Mouse (Mus musculus) granulocyte monocyte progenitor cell, adult 5-6 weeks (primary cell): ENCODE measurements around the gene Rsbn1. TPM values are rescaled to one million over a fixed set of nuclear protein-coding genes. Genes with fewer than 3 reads are reported as not detected.

ENCODE experiments used
- ATAC-seq: replicated peaks from 2 replicates; pipeline ENCODE4 v1.8.0; 2016; ENCODE audit warnings: mild to moderate bottlenecking, moderate TSS enrichment, inconsistent platforms; ENCODE audit not compliant: poor library complexity, severe bottlenecking
- total RNA-seq, 2 experiments: library from RNA; stranded (forward) in 1 of 2; stranded (reverse) in 1 of 2; fragments of 200-712, 200-1000 nt in 1 of 2; fragments of >200 nt in 1 of 2; fragmentation: Nextera tagmentation in 1 of 2; gene quantifications; 2 replicates each; pipeline ENCODE4 v1.2.3; 2014 to 2017

Gene Rsbn1
- total RNA-seq, 2 experiments from 2014 or later: 30.6 to 59.6 TPM

DNA sequence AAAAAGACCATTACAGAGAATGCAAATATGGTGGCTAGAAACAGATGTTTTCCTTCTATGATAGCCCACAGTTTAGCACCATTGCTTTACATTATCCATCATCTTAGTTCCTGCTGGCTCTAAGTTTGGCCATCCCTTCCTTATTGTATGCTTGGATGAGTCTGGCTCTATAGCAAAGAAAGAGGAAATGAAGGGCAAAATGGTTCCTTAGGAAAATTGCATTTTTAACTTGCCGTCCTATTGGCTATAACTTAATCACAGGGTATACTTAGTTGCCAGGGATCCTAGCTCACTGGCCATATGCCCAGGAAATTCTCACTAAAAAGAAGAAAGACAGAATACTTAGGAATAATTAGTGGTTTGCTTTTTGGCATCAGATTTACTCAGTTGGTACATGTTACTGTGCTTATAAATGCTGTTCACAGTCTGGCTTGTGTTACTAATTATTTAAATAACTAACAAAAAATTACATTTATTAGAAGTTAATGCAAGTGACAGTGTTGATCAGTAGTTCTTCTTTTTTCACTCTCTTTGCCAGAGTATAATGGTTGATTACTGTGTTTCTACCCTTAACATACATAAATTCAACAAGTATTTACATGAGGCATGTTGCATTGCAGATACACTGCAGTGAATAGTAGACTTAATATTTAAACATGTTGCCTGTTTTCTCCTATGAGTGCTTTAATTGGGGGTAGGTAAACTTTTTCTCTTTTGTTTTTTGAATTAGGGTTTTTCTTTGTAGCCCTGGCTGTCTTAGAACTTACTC, 31.1 kb downstream of the Rsbn1 start:
- no peak for ATAC-seq

DNA sequence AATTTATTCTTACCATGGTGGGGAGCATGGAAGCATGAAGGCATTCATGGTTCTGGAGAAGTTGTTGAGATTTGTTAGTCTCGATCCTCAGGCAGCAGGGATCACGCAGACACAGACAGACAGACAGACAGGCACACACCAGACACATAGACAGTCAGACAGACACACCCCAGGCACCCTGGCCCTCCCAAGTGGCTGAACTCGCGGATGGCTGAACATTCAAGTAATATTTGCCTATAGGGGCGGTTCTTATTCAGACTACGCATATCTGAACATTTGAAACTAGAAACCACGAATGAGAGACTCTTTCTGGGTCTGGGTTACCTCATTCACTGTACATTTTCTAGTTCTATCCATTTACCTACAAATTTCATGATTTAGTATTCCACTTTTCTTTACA, 34.7 kb downstream of the Rsbn1 start:
- ATAC-seq: no peak

DNA sequence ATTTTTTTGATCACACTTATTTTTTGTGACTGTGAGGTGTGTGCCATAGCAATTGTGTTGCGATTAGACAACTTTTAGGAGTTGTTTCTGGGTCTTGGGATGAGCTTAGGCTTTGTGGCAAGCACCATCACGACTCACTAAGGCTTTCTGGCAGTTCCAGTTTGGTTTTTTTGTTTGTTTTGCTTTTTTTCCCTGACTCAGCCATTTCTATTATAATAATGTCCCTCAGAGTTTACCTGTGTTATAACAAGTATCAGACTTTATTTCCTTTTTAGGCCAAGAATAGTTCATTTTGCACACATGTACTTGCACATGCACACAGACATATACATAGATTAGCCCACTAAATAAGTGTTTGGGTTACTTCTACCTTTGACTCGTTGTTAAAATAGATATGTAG, 46.7 kb downstream of the Rsbn1 start:
- ATAC-seq: no peak

GRCm38 (mm10) chr3:103967231-103967630, 53.3 kb downstream of the Rsbn1 start:
- no peak for ATAC-seq

- ATAC-seq: peak; percentile 95
These were observed 54.2 kb downstream of the Rsbn1 start, which contains the start of gene Phtf1 for GRCm38 (mm10) chr3:103967861-103968691. Phtf1 (plus strand) TSS chr3:103968110.

DNA sequence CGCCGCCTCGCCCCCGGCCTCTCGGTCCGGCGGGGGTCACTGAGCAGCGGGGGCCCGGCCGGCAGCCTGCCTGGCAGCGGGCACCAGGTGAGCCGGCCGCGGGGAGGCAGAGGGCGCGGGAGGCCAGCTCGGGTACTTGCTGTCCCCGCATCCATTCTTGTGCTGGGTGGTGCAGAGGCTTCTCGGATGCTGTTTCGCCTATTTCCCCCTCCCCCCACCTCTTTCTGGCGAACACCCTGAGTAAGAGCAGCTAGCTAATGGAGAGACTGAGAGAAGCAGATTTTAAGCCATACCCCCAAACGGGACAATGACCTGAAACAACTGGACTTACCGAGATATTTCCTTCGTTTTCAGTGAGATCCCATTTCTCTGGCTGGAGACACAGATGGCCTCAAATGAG, 54.8 kb downstream of the Rsbn1 start:
- ATAC-seq: no peak

- ATAC-seq: no peak
These were observed 57.2 kb downstream of the Rsbn1 start for GRCm38 (mm10) chr3:103971157-103971556.

GRCm38 (mm10) chr3:103984556-103984955, 70.6 kb downstream of the Rsbn1 start:
- no peak for ATAC-seq

DNA sequence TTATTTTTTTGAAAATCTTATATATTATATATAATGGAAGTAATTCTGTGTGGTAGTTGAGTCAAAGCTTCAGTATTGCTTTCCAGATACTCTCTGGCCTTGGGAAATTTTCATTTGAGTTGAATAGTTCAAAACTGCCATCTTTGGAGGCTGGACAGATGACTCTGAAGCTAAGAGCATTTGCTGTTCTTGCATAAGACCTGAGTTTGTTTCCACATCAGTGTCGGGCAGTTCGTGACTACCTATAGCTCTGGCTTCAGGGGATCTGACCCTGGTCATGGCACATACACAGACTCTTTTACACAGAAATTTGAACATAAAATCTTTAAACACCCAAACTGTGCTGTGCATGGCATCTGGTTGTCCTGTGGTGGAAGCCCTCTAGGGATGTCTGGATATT, 71.3 kb downstream of the Rsbn1 start:
- no peak; the same call in 1 of the 2 replicates for ATAC-seq

- no peak for ATAC-seq
These were observed 74.0 kb downstream of the Rsbn1 start for GRCm38 (mm10) chr3:103987831-103988432.

GRCm38 (mm10) chr3:103989352-103989751, 75.4 kb downstream of the Rsbn1 start:
- ATAC-seq: no peak

DNA sequence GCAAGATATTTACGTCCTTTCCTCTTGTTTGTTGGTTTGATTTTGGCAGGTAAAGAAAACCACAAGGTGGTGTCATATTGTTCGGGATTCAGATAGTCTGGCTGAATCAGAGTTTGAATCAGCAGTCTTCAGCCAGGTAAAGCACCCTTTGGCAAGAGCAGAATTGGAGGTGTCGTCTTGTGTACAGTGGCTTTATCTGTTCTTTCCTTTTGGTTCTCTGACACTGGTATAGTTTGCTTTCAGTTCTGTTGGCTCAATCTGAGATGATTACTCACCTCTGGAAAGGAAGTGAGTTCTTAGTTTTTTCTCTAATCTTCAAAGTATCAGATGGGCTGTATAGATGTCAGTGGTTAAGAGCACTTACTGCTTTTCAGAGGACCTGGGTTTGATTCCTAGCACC, 77.4 kb downstream of the Rsbn1 start:
- no peak for ATAC-seq

- no peak for ATAC-seq
These were observed 84.8 kb downstream of the Rsbn1 start for GRCm38 (mm10) chr3:103998724-103999123.

GRCm38 (mm10) chr3:104006896-104007466, 93.1 kb downstream of the Rsbn1 start:
- ATAC-seq: no peak

- ATAC-seq: no peak
These were observed 93.6 kb downstream of the Rsbn1 start for GRCm38 (mm10) chr3:104007479-104007878.

- ATAC-seq: no peak
These were observed 96.2 kb downstream of the Rsbn1 start for GRCm38 (mm10) chr3:104009924-104010662.

DNA sequence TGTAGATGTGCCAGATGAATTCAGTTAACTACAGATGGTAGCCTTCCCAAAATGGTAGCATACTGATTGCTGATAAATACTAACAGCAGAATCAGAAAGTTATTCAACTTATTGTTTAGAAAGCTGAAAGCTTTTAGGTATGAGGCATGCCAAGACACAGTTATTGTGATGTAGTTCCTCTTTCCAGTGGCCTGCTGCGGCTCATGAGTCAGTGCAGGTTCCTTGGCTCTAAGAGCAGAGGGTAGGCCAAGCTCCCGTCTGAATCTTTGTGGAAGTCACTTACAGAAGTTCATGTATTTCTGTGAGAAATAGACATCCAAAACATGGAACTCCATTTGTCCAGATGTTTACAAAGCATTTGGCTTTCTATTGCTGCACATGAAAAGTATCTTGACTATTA, 98.1 kb downstream of the Rsbn1 start:
- peak; percentile 79 for ATAC-seq
